Mouse (Mus musculus): ENCODE data around the gene Ebpl. TPM values are rescaled to one million over a fixed set of nuclear protein-coding genes. Genes with fewer than 3 reads are reported as not detected.
"Not testable (repeated sequence)": the region's sequence is repeated elsewhere in the genome, so short reads cannot be mapped to it uniquely, and the experiment has no call there.

The Ebpl gene
- polyA plus RNA-seq, 1 experiment from 2014 or later, result 13.8 TPM

DNA sequence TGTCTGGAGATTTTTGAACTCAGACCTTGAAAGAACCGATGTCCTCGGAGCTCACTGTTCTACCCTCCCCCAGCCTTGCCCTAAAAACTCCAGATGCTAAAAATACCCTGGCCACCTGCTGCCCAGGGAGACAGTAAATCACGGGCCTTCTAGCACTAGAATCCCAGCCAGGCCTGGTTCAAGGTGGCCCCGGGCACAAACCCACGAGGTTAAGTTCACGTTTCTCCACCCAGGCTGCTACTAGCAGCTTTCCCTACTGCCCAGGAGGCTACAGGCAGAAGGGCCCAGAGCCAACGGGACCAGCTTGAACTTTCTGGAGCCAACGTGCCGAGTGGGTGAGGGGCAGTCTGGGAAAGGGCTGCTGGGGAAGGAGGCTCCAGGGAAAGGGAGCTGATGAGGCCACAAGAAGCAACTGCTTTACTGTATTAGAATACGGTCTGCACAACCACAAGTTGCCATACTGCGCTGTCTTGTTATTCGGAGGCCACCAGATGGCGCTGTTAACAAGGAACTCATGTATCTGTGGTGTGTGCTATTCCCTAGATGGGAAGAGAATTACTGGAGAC lies 29.2 kb downstream of the Ebpl start:
- H3K4me2 ChIP-seq (ENCODE audit: low read depth, low read length), result no peak overlapping the region
- TF ChIP-seq EP300 (IDR thresholded peaks at IDR 0.05; ENCODE audit: low read depth) (no peak), CTCF (IDR thresholded peaks at IDR 0.05; ENCODE audit: low read depth) (peak; percentile 95)
- no peak overlapping the region for H3K4me3 ChIP-seq (ENCODE audit: low read depth, low read length)
- no peak overlapping the region for H3K27ac ChIP-seq (ENCODE audit: low read depth)
- H3K9ac ChIP-seq (replicated peaks), result no peak overlapping the region
- 16% methylated on average over 13 of the region's 13 CpGs for WGBS (ENCODE audit: insufficient replicate concordance)
- no peaks in the 10 kb centered on the region for H3K36me3 ChIP-seq (replicated peaks; ENCODE audit: insufficient read depth, low read length)
- no peaks in the 10 kb centered on the region; the same call in none of the 2 replicates for H3K4me1 ChIP-seq (ENCODE audit: insufficient read depth)
- no peaks in the 10 kb centered on the region for H3K27me3 ChIP-seq (ENCODE audit: insufficient read depth, low read length)
- no peaks in the 10 kb centered on the region for H3K9me3 ChIP-seq (ENCODE audit: low read length)
- ATAC-seq (peak; percentile 84), DNase-seq (peak; percentile 85)

GRCm38 (mm10) chr14:61330591-61330990 lies 29.6 kb downstream of the Ebpl start:
- TF ChIP-seq EP300 (IDR thresholded peaks at IDR 0.05; ENCODE audit: low read depth) (no peak), CTCF (IDR thresholded peaks at IDR 0.05; ENCODE audit: low read depth) (no peak)
- Histone ChIP-seq H3K4me1 (ENCODE audit: insufficient read depth) (no peaks in the 10 kb centered on the region; the same call in none of the 2 replicates), H3K4me3 (ENCODE audit: low read depth, low read length) (no peak overlapping the region), H3K27ac (ENCODE audit: low read depth) (no peak overlapping the region), H3K9ac (replicated peaks) (no peak overlapping the region), H3K36me3 (replicated peaks; ENCODE audit: insufficient read depth, low read length) (no peaks in the 10 kb centered on the region), H3K27me3 (ENCODE audit: insufficient read depth, low read length) (no peaks in the 10 kb centered on the region), H3K9me3 (ENCODE audit: low read length) (no peaks in the 10 kb centered on the region), H3K4me2 (ENCODE audit: low read depth, low read length) (no peak overlapping the region)
- 88% methylated on average over 11 of the region's 11 CpGs for WGBS (ENCODE audit: insufficient replicate concordance)
- ATAC-seq (no peak), DNase-seq (no peak)

GRCm38 (mm10) chr14:61327618-61328450 lies 32.4 kb downstream of the Ebpl start:
- H3K4me2 ChIP-seq (ENCODE audit: low read depth, low read length), result peak overlapping the region; percentile 44
- ATAC-seq (peak; percentile 72), DNase-seq (peak; percentile 59)
- H3K27ac ChIP-seq (ENCODE audit: low read depth), result no peak overlapping the region
- no peaks in the 10 kb centered on the region for H3K36me3 ChIP-seq (replicated peaks; ENCODE audit: insufficient read depth, low read length)
- 0 out of 2 replicates have a peak overlapping the region, but pooled peaks have one; percentile 8 for H3K4me3 ChIP-seq (ENCODE audit: low read depth, low read length)
- TF ChIP-seq EP300 (IDR thresholded peaks at IDR 0.05; ENCODE audit: low read depth), result no peak
- TF ChIP-seq CTCF (IDR thresholded peaks at IDR 0.05; ENCODE audit: low read depth), result 0 out of 2 replicates have a peak, but pooled peaks have one; percentile 14
- no peaks in the 10 kb centered on the region for H3K9me3 ChIP-seq (ENCODE audit: low read length)
- 39% methylated on average over 19 of the region's 19 CpGs for WGBS (ENCODE audit: insufficient replicate concordance)
- no peaks in the 10 kb centered on the region for H3K27me3 ChIP-seq (ENCODE audit: insufficient read depth, low read length)
- H3K9ac ChIP-seq (replicated peaks), result no peak overlapping the region
- H3K4me1 ChIP-seq (ENCODE audit: insufficient read depth), result no peaks in the 10 kb centered on the region; the same call in none of the 2 replicates

GRCm38 (mm10) chr14:61327007-61327406 lies 33.2 kb downstream of the Ebpl start:
- H3K9me3 ChIP-seq (ENCODE audit: low read length); H3K9ac ChIP-seq (replicated peaks); H3K4me1 ChIP-seq (ENCODE audit: insufficient read depth); ATAC-seq; H3K4me2 ChIP-seq (ENCODE audit: low read depth, low read length); H3K4me3 ChIP-seq (ENCODE audit: low read depth, low read length); H3K36me3 ChIP-seq (replicated peaks; ENCODE audit: insufficient read depth, low read length); H3K27ac ChIP-seq (ENCODE audit: low read depth); H3K27me3 ChIP-seq (ENCODE audit: insufficient read depth, low read length); DNase-seq: not testable (repeated sequence)
- WGBS (ENCODE audit: insufficient replicate concordance), result 39% methylated on average over 6 of the region's 6 CpGs

GRCm38 (mm10) chr14:61322740-61323139 lies 37.5 kb downstream of the Ebpl start:
- no peak overlapping the region for H3K9ac ChIP-seq (replicated peaks)
- H3K27ac ChIP-seq (ENCODE audit: low read depth), result no peak overlapping the region
- peaks cover 2% of the 10 kb centered on the region for H3K4me1 ChIP-seq (ENCODE audit: insufficient read depth)
- ATAC-seq (no peak), DNase-seq (no peak)
- 63% methylated on average over 1 of the region's 1 CpGs for WGBS (ENCODE audit: insufficient replicate concordance)
- no peak overlapping the region for H3K4me2 ChIP-seq (ENCODE audit: low read depth, low read length)
- H3K36me3 ChIP-seq (replicated peaks; ENCODE audit: insufficient read depth, low read length), result no peaks in the 10 kb centered on the region
- H3K27me3 ChIP-seq (ENCODE audit: insufficient read depth, low read length), result no peaks in the 10 kb centered on the region
- no peaks in the 10 kb centered on the region for H3K9me3 ChIP-seq (ENCODE audit: low read length)
- no peak overlapping the region for H3K4me3 ChIP-seq (ENCODE audit: low read depth, low read length)
- TF ChIP-seq EP300 (IDR thresholded peaks at IDR 0.05; ENCODE audit: low read depth) (no peak), CTCF (IDR thresholded peaks at IDR 0.05; ENCODE audit: low read depth) (no peak)

GRCm38 (mm10) chr14:61321200-61321599 lies 39.0 kb downstream of the Ebpl start:
- H3K36me3 ChIP-seq (replicated peaks; ENCODE audit: insufficient read depth, low read length), result no peaks in the 10 kb centered on the region
- ATAC-seq, result peak; percentile 70
- WGBS (ENCODE audit: insufficient replicate concordance), result 73% methylated on average over 4 of the region's 4 CpGs
- TF ChIP-seq CTCF (IDR thresholded peaks at IDR 0.05; ENCODE audit: low read depth) (no peak), EP300 (IDR thresholded peaks at IDR 0.05; ENCODE audit: low read depth) (no peak)
- no peaks in the 10 kb centered on the region for H3K9me3 ChIP-seq (ENCODE audit: low read length)
- H3K9ac ChIP-seq (replicated peaks), result no peak overlapping the region
- H3K4me2 ChIP-seq (ENCODE audit: low read depth, low read length), result no peak overlapping the region
- peak overlapping the region; percentile 51; the same call in 1 of the 2 replicates for H3K27ac ChIP-seq (ENCODE audit: low read depth)
- DNase-seq, result no peak
- H3K27me3 ChIP-seq (ENCODE audit: insufficient read depth, low read length), result no peaks in the 10 kb centered on the region
- peaks cover 2% of the 10 kb centered on the region; the same call in 1 of the 2 replicates for H3K4me1 ChIP-seq (ENCODE audit: insufficient read depth)
- no peak overlapping the region for H3K4me3 ChIP-seq (ENCODE audit: low read depth, low read length)

Data from liver, postnatal 0 days (tissue).